Mouse (Mus musculus): ENCODE data around the gene Tmem115. TPM values are rescaled to one million over a fixed set of nuclear protein-coding genes. Genes with fewer than 3 reads are reported as not detected.

Gene Tmem115
- total RNA-seq, 2 experiments from 2014 or later = 40.0 to 49.5 TPM

Other genes starting within 250 kb of the Tmem115 start
- 10 to 100 TPM; 42.8 to 55.6 TPM for gene Mapkapk3, start 244.1 kb upstream of the Tmem115 start, total RNA-seq (2021)
- gene Cish, start 237.9 kb upstream of the Tmem115 start, total RNA-seq (2021) = 1 to 10 TPM; 7.9 to 9.9 TPM
- 10 to 100 TPM; 12.9 to 17.4 TPM for gene Hemk1, start 195.6 kb upstream of the Tmem115 start, total RNA-seq (2021)
- gene 6430571L13Rik, start 193.3 kb upstream of the Tmem115 start, total RNA-seq (2021) = 1 to 10 TPM in 1 of 2 experiments, under 1 TPM in 1; 0.30 to 1.3 TPM
- 1 to 10 TPM; 5.8 to 6.9 TPM for gene Cacna2d2, start 134.3 kb upstream of the Tmem115 start, total RNA-seq (2021)
- gene Cyb561d2, start 8.2 kb downstream of the Tmem115 start, total RNA-seq (2021) = 10 to 100 TPM; 12.8 to 20.2 TPM
- 10 to 100 TPM; 25.8 to 30.9 TPM for gene Nprl2, start 8.3 kb downstream of the Tmem115 start, total RNA-seq (2021)
- gene Zmynd10, start 13.4 kb downstream of the Tmem115 start, total RNA-seq (2021) = 1 to 10 TPM; 1.0 to 1.1 TPM
- 10 to 100 TPM; 16.4 to 24.2 TPM for gene Rassf1, start 17.6 kb downstream of the Tmem115 start, total RNA-seq (2021)
- gene Tusc2, start 29.3 kb downstream of the Tmem115 start, total RNA-seq (2021) = 10 to 100 TPM; 53.9 to 54.3 TPM
- 10 to 100 TPM; 34.1 to 45.3 TPM for gene Hyal2, start 34.0 kb downstream of the Tmem115 start, total RNA-seq (2021)
- 10 to 100 TPM in 1 of 2 experiments, 1 to 10 TPM in 1; 9.2 to 15.7 TPM for gene Hyal1, start 43.0 kb downstream of the Tmem115 start, total RNA-seq (2021)
- 10 to 100 TPM; 13.3 to 16.5 TPM for gene Naa80, start 44.9 kb downstream of the Tmem115 start, total RNA-seq (2021)
- gene Hyal3, start 46.9 kb downstream of the Tmem115 start, total RNA-seq (2021) = 1 to 10 TPM; 1.4 to 1.7 TPM
- 10 to 100 TPM; 38.0 to 41.1 TPM for gene Ifrd2, start 53.7 kb downstream of the Tmem115 start, total RNA-seq (2021)
- 1 to 10 TPM; 5.1 to 6.3 TPM for gene Sema3b, start 75.3 kb downstream of the Tmem115 start, total RNA-seq (2021)
- 100 to 1,000 TPM; 238 to 263 TPM for gene Gnai2, start 101.4 kb downstream of the Tmem115 start, total RNA-seq (2021)
- gene Slc38a3, start 135.6 kb downstream of the Tmem115 start, total RNA-seq (2021) = under 1 TPM; 0.33 to 0.64 TPM
- gene Gnat1, start 145.8 kb downstream of the Tmem115 start, total RNA-seq (2021) = under 1 TPM; 0.22 to 0.56 TPM
- 10 to 100 TPM; 30.2 to 34.1 TPM for gene Sema3f, start 176.5 kb downstream of the Tmem115 start, total RNA-seq (2021)
- 100 to 1,000 TPM; 115 to 118 TPM for gene Rbm5, start 237.1 kb downstream of the Tmem115 start, total RNA-seq (2021)